Mouse (Mus musculus): ENCODE data around the gene Rnf4. TPM values are rescaled to one million over a fixed set of nuclear protein-coding genes. Genes with fewer than 3 reads are reported as not detected.
A peak's percentile ranks its signal among the peaks of the same experiment; 100 is the strongest.

Gene Rnf4
- polyA plus RNA-seq, 1 experiment = 47.5 TPM

- Histone ChIP-seq H3K27ac (ENCODE audit: insufficient read depth, low read depth, low read length) (no peak overlapping the region), H3K4me1 (ENCODE audit: control insufficient read depth, insufficient read depth, low read length) (no peaks in the 10 kb centered on the region), H3K4me3 (ENCODE audit: insufficient read depth, low read depth, low read length) (no peak overlapping the region), H3K36me3 (ENCODE audit: control insufficient read depth, insufficient read depth, low read length) (no peaks in the 10 kb centered on the region), H3K27me3 (replicated peaks; ENCODE audit: control insufficient read depth, insufficient read depth, low read length) (no peaks in the 10 kb centered on the region)
- TF ChIP-seq POLR2A (IDR thresholded peaks at IDR 0.05; ENCODE audit: low read depth, low read length) (no peak), CTCF (conservative IDR thresholded peaks at IDR 0.05; ENCODE audit: insufficient read depth, insufficient read length, low read depth, low read length) (no peak)
- 84% methylated on average over 5 of the region's 5 CpGs for WGBS
- no peak for DNase-seq
Observed at GRCm38 (mm10) chr5:34385616-34386015, 49.5 kb downstream of the Rnf4 start.

DNA sequence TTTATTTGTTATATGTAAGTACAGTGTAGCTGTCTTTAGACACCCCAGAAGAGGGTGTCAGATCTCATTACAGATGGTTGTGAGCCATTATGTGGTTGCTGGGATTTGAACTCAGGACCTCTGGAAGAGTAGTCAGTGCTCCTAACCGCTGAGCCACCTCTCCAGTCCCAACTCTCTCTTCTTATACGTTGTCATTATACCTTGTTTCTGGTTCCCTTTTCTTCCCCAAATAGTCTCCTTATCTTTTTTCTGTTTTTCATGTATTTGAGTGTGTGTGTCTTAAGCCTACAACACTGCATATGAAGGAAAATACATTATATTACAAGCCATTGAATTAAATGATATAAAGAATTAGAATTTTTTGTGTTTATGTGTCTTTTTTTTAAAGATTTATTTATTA lies 50.7 kb downstream of the Rnf4 start:
- TF ChIP-seq POLR2A (IDR thresholded peaks at IDR 0.05; ENCODE audit: low read depth, low read length) (no peak), CTCF (conservative IDR thresholded peaks at IDR 0.05; ENCODE audit: insufficient read depth, insufficient read length, low read depth, low read length) (no peak)
- H3K4me1 ChIP-seq (ENCODE audit: control insufficient read depth, insufficient read depth, low read length) = no peaks in the 10 kb centered on the region
- no peaks in the 10 kb centered on the region for H3K27me3 ChIP-seq (replicated peaks; ENCODE audit: control insufficient read depth, insufficient read depth, low read length)
- no peak overlapping the region for H3K27ac ChIP-seq (ENCODE audit: insufficient read depth, low read depth, low read length)
- no peak overlapping the region for H3K4me3 ChIP-seq (ENCODE audit: insufficient read depth, low read depth, low read length)
- 90% methylated on average over 2 of the region's 2 CpGs for WGBS
- DNase-seq = no peak
- no peaks in the 10 kb centered on the region for H3K36me3 ChIP-seq (ENCODE audit: control insufficient read depth, insufficient read depth, low read length)

GRCm38 (mm10) chr5:34393251-34393650 lies 57.2 kb downstream of the Rnf4 start:
- TF ChIP-seq CTCF (conservative IDR thresholded peaks at IDR 0.05; ENCODE audit: insufficient read depth, insufficient read length, low read depth, low read length) = no peak
- no peak for TF ChIP-seq POLR2A (IDR thresholded peaks at IDR 0.05; ENCODE audit: low read depth, low read length)
- WGBS = 70% methylated on average over 8 of the region's 8 CpGs
- Histone ChIP-seq H3K36me3 (ENCODE audit: control insufficient read depth, insufficient read depth, low read length) (no peaks in the 10 kb centered on the region), H3K4me1 (ENCODE audit: control insufficient read depth, insufficient read depth, low read length) (peaks cover 10% of the 10 kb centered on the region; the same call in 1 of the 2 replicates), H3K27me3 (replicated peaks; ENCODE audit: control insufficient read depth, insufficient read depth, low read length) (no peaks in the 10 kb centered on the region), H3K27ac (ENCODE audit: insufficient read depth, low read depth, low read length) (no peak overlapping the region), H3K4me3 (ENCODE audit: insufficient read depth, low read depth, low read length) (no peak overlapping the region)
- no peak for DNase-seq

DNA sequence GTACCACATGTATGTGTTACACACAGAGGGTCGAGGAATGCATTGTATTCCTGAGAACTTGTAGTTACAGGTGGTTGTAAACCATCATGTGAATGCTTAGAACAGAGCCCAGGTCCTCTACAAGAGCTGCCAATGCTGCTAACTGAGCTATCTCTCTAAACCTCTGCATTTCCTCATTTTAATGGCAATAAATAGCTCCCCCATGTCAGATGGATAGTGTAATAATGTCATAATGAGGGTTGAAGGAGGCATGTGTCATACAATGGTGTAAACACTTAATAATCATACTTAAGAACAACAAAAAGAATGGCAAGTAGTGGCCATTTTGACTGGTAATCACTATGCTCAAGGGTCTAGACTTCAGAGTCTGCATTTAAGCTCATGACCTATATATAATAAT lies 59.3 kb downstream of the Rnf4 start:
- WGBS = 87% methylated on average over 1 of the region's 1 CpGs
- Histone ChIP-seq H3K36me3 (ENCODE audit: control insufficient read depth, insufficient read depth, low read length) (no peaks in the 10 kb centered on the region), H3K4me1 (ENCODE audit: control insufficient read depth, insufficient read depth, low read length) (peaks cover 12% of the 10 kb centered on the region; the same call in 1 of the 2 replicates), H3K27ac (ENCODE audit: insufficient read depth, low read depth, low read length) (no peak overlapping the region), H3K4me3 (ENCODE audit: insufficient read depth, low read depth, low read length) (no peak overlapping the region), H3K27me3 (replicated peaks; ENCODE audit: control insufficient read depth, insufficient read depth, low read length) (no peaks in the 10 kb centered on the region)
- no peak for TF ChIP-seq POLR2A (IDR thresholded peaks at IDR 0.05; ENCODE audit: low read depth, low read length)
- TF ChIP-seq CTCF (conservative IDR thresholded peaks at IDR 0.05; ENCODE audit: insufficient read depth, insufficient read length, low read depth, low read length) = no peak
- no peak for DNase-seq

GRCm38 (mm10) chr5:34395850-34396540 lies 59.9 kb downstream of the Rnf4 start:
- H3K27me3 ChIP-seq (replicated peaks; ENCODE audit: control insufficient read depth, insufficient read depth, low read length) = no peaks in the 10 kb centered on the region
- TF ChIP-seq POLR2A (IDR thresholded peaks at IDR 0.05; ENCODE audit: low read depth, low read length) (no peak), CTCF (conservative IDR thresholded peaks at IDR 0.05; ENCODE audit: insufficient read depth, insufficient read length, low read depth, low read length) (no peak)
- no peak overlapping the region for H3K27ac ChIP-seq (ENCODE audit: insufficient read depth, low read depth, low read length)
- H3K36me3 ChIP-seq (ENCODE audit: control insufficient read depth, insufficient read depth, low read length) = no peaks in the 10 kb centered on the region
- H3K4me3 ChIP-seq (ENCODE audit: insufficient read depth, low read depth, low read length) = no peak overlapping the region
- peaks cover 12% of the 10 kb centered on the region; the same call in 1 of the 2 replicates for H3K4me1 ChIP-seq (ENCODE audit: control insufficient read depth, insufficient read depth, low read length)
- 79% methylated on average over 2 of the region's 2 CpGs for WGBS
- DNase-seq = no peak

GRCm38 (mm10) chr5:34397866-34398265 lies 61.8 kb downstream of the Rnf4 start:
- WGBS = 78% methylated on average over 2 of the region's 2 CpGs
- Histone ChIP-seq H3K27me3 (replicated peaks; ENCODE audit: control insufficient read depth, insufficient read depth, low read length) (no peaks in the 10 kb centered on the region), H3K27ac (ENCODE audit: insufficient read depth, low read depth, low read length) (no peak overlapping the region), H3K36me3 (ENCODE audit: control insufficient read depth, insufficient read depth, low read length) (no peaks in the 10 kb centered on the region), H3K4me1 (ENCODE audit: control insufficient read depth, insufficient read depth, low read length) (peaks cover 14% of the 10 kb centered on the region; the same call in 1 of the 2 replicates), H3K4me3 (ENCODE audit: insufficient read depth, low read depth, low read length) (no peak overlapping the region)
- TF ChIP-seq POLR2A (IDR thresholded peaks at IDR 0.05; ENCODE audit: low read depth, low read length) (no peak), CTCF (conservative IDR thresholded peaks at IDR 0.05; ENCODE audit: insufficient read depth, insufficient read length, low read depth, low read length) (no peak)
- no peak for DNase-seq

DNA sequence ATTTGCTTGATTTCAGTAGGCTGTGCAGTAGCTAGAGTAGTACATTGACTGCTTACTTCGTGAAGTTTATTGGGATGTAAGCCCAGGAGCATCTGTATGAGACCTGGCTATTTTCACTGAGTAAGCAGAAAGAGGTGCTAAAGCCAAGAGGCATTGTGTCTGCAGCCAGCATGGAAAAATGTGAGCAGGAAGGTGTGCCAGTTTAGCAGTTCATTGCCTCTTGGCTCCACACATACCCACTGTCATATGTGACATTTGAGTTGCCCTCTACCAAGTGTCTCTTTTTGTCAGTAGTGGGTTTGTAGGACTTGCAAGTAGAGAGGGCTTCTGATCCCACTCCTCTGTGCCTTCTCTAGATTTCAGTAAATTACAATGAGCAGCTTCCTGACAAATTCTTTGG lies 62.2 kb downstream of the Rnf4 start:
- H3K27ac ChIP-seq (ENCODE audit: insufficient read depth, low read depth, low read length) = no peak overlapping the region
- H3K36me3 ChIP-seq (ENCODE audit: control insufficient read depth, insufficient read depth, low read length) = no peaks in the 10 kb centered on the region
- H3K4me1 ChIP-seq (ENCODE audit: control insufficient read depth, insufficient read depth, low read length) = peaks cover 14% of the 10 kb centered on the region; the same call in 1 of the 2 replicates
- H3K4me3 ChIP-seq (ENCODE audit: insufficient read depth, low read depth, low read length) = no peak overlapping the region
- WGBS = 29% methylated on average over 1 of the region's 1 CpGs
- TF ChIP-seq POLR2A (IDR thresholded peaks at IDR 0.05; ENCODE audit: low read depth, low read length) (no peak), CTCF (conservative IDR thresholded peaks at IDR 0.05; ENCODE audit: insufficient read depth, insufficient read length, low read depth, low read length) (no peak)
- no peaks in the 10 kb centered on the region for H3K27me3 ChIP-seq (replicated peaks; ENCODE audit: control insufficient read depth, insufficient read depth, low read length)
- peak; percentile 25 for DNase-seq

Other genes with a start within 250 kb of the Rnf4 start
- gene Poln, start 166.8 kb upstream of the Rnf4 start, polyA plus RNA-seq (2012; rRNA removed) = 1.3 and 1.8 TPM in 2 replicates
- 0.34 and 0.64 TPM in 2 replicates for gene Haus3, start 166.8 kb upstream of the Rnf4 start, polyA plus RNA-seq (2012; rRNA removed)
- 143 and 164 TPM in 2 replicates for gene Mxd4, start 148.6 kb upstream of the Rnf4 start, polyA plus RNA-seq (2012; rRNA removed)
- 0.33 and 0.36 TPM in 2 replicates for gene Zfyve28, start 47.8 kb upstream of the Rnf4 start, polyA plus RNA-seq (2012; rRNA removed)
- 0.05 TPM in 1 of 2 replicates, not detected in the other for gene Cfap99, start 47.7 kb upstream of the Rnf4 start, polyA plus RNA-seq (2012; rRNA removed)
- gene Fam193a, start 33.6 kb downstream of the Rnf4 start, polyA plus RNA-seq (2012; rRNA removed) = 37.5 and 39.0 TPM in 2 replicates
- gene Tnip2, start 177.7 kb downstream of the Rnf4 start, polyA plus RNA-seq (2012; rRNA removed) = 11.4 and 13.6 TPM in 2 replicates
- gene Sh3bp2, start 189.5 kb downstream of the Rnf4 start, polyA plus RNA-seq (2012; rRNA removed) = 8.1 and 8.6 TPM in 2 replicates
- 129 and 135 TPM in 2 replicates for gene Add1, start 237.4 kb downstream of the Rnf4 start, polyA plus RNA-seq (2012; rRNA removed)